Comparison of ENCODE assay signal across 8 mouse cellular contexts in the genomic region with DNA sequence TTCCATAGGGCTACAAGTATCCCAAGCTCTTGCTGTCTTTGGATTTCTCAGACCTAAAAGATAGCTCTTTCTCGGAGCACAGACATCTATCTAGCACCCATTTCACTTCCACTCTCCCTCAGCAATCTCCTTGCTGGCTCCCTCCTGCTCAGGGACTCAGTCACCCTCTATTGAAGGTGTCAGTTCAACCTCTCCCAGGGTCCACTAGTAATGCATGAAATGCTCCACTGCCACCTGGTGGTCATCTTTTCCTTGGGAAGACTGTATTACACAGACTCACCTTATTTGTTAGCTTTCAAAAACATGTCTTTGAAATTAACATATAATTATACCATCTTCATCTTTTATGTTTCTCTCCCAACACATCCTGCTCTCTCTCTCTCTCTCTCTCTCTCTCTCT.
DNase-seq lines count a peak whose midpoint lies in the region; ATAC-seq and TF ChIP-seq lines count a peak whose summit lies in the region.

No protein-coding gene starts in this region.

- intact Hi-C loops in left cerebral cortex, postnatal 10 days (cut with DNase I): loop anchor here (10.0 kb wide), 1 partner anchor 482 kb away; no protein-coding TSS in a partner anchor

- no peaks in the 10 kb centered on the region for H3K9me3 ChIP-seq in forebrain, embryonic 14.5 days (replicated peaks; ENCODE audit: control insufficient read depth, low read length)
- H3K9me3 ChIP-seq in midbrain, embryonic 16.5 days (replicated peaks; ENCODE audit: control insufficient read depth, low read length, poor library complexity, severe bottlenecking): no peaks in the 10 kb centered on the region

- peak; percentile 59 for TF ChIP-seq CTCF in kidney, adult 2 months (conservative IDR thresholded peaks at IDR 0.05; ENCODE audit: insufficient read depth, insufficient read length, low read depth, low read length)

- H3K9ac ChIP-seq in forebrain, embryonic 14.5 days (ENCODE audit: low read length): no peak overlapping the region
- no peak overlapping the region for H3K9ac ChIP-seq in midbrain, embryonic 16.5 days (ENCODE audit: low read depth, low read length)

- peak; percentile 79 for ATAC-seq in forebrain, embryonic 14.5 days
- ATAC-seq in midbrain, embryonic 16.5 days: peak; percentile 71; the same call in 1 of the 2 replicates

- no peak overlapping the region for H3K4me2 ChIP-seq in forebrain, embryonic 14.5 days (ENCODE audit: low read length)
- H3K4me2 ChIP-seq in midbrain, embryonic 16.5 days (ENCODE audit: low read length): no peak overlapping the region

- H3K4me1 ChIP-seq in forebrain, embryonic 14.5 days (ENCODE audit: control insufficient read depth, insufficient read depth, low read length): no peaks in the 10 kb centered on the region
- no peaks in the 10 kb centered on the region for H3K4me1 ChIP-seq in kidney, adult 2 months (ENCODE audit: control insufficient read depth, insufficient read depth, low read length)
- no peaks in the 10 kb centered on the region for H3K4me1 ChIP-seq in midbrain, embryonic 16.5 days (ENCODE audit: control insufficient read depth, insufficient read depth, low read length)

- H3K36me3 ChIP-seq in forebrain, embryonic 14.5 days (ENCODE audit: control insufficient read depth, insufficient read depth, low read length): no peaks in the 10 kb centered on the region
- no peaks in the 10 kb centered on the region for H3K36me3 ChIP-seq in kidney, adult 2 months (ENCODE audit: control insufficient read depth, insufficient read depth, low read length)
- H3K36me3 ChIP-seq in midbrain, embryonic 16.5 days (ENCODE audit: control insufficient read depth, insufficient read depth, low read length): no peaks in the 10 kb centered on the region

- DNase-seq in gastrocnemius, adult 18-20 months (ENCODE audit: low spot score): peak; percentile 61
- DNase-seq in gastrocnemius, postnatal 25 days: no peak
- DNase-seq in adrenal gland, postnatal 10 days: peak; percentile 74
- peak; percentile 75 for DNase-seq in forebrain, embryonic 14.5 days (ENCODE audit: low spot score)
- peak; percentile 63 for DNase-seq in kidney, adult 2 months
- peak; percentile 17 to 48 for DNase-seq in left cerebral cortex, postnatal 10 days (ENCODE audit: extremely low spot score in 1 of 2, low spot score in 2 of 2)
- DNase-seq in B cell, adult 2 months: no peak

- no peaks in the 10 kb centered on the region for H3K27me3 ChIP-seq in forebrain, embryonic 14.5 days (replicated peaks; ENCODE audit: control insufficient read depth, insufficient read depth, low read length)
- H3K27me3 ChIP-seq in kidney, adult 2 months (replicated peaks; ENCODE audit: control insufficient read depth, insufficient read depth, low read length): no peaks in the 10 kb centered on the region
- H3K27me3 ChIP-seq in midbrain, embryonic 16.5 days (ENCODE audit: control insufficient read depth, insufficient read depth, low read depth, low read length): no peaks in the 10 kb centered on the region

- H3K27ac ChIP-seq in forebrain, embryonic 14.5 days (ENCODE audit: low read depth, low read length): no peak overlapping the region
- no peak overlapping the region for H3K27ac ChIP-seq in kidney, adult 2 months (ENCODE audit: insufficient read depth, low read depth, low read length)
- H3K27ac ChIP-seq in midbrain, embryonic 16.5 days (ENCODE audit: low read length): no peak overlapping the region

- 40% methylated on average over 1 of the region's 1 CpGs for WGBS in forebrain, embryonic 14.5 days
- 35% methylated on average over 1 of the region's 1 CpGs for WGBS in kidney, adult 2 months
- 50% methylated on average over 1 of the region's 1 CpGs for WGBS in midbrain, embryonic 16.5 days

- H3K4me3 ChIP-seq in forebrain, embryonic 14.5 days (ENCODE audit: low read depth, low read length): no peak overlapping the region
- H3K4me3 ChIP-seq in kidney, adult 2 months (ENCODE audit: insufficient read depth, low read depth, low read length): no peak overlapping the region
- no peak overlapping the region for H3K4me3 ChIP-seq in midbrain, embryonic 16.5 days (ENCODE audit: low read depth, low read length)

- TF ChIP-seq POLR2A in kidney, adult 2 months (IDR thresholded peaks at IDR 0.05; ENCODE audit: low read depth, low read length): no peak

Comparison
In these comparisons a context has a peak if more than half of its experiments do, and no peak if none do; other contexts are left out.
1. DNase-seq: peak in gastrocnemius, adult 18-20 months (single experiment), adrenal gland, postnatal 10 days (single experiment), forebrain, embryonic 14.5 days (single experiment), kidney, adult 2 months (single experiment) and left cerebral cortex, postnatal 10 days (2 of 2); none in gastrocnemius, postnatal 25 days (single experiment) and B cell, adult 2 months (0 of 2).